Mouse (Mus musculus) hindbrain, embryonic 11.5 days (tissue): Measurements from ENCODE around the gene Plac1. TPM values are rescaled to one million over a fixed set of nuclear protein-coding genes. Genes with fewer than 3 reads are reported as not detected.

ENCODE experiments used
- ATAC-seq: fragments of 200-750 bp; cut with Nextera tagmentation; 2 replicates; pipeline ENCODE4 v1.8.0; 2017; ENCODE audit warnings: mild to moderate bottlenecking, moderate TSS enrichment, moderate library complexity; ENCODE audit not compliant: low FRiP score
- DNase-seq: peaks from one replicate; pipeline ENCODE4 v3.0.0-alpha.2; 2015; ENCODE audit warnings: low spot score
- H3K27ac ChIP-seq: fragments of 300-500 bp; sonication (generic); 2 replicates; pipeline ENCODE4 v1.5.1; 2014; ENCODE audit warnings: mild to moderate bottlenecking, low read depth, low read length
- H3K27me3 ChIP-seq: fragments of 300-500 bp; sonication (generic); 2 replicates; pipeline ENCODE4 v1.6.1; 2014; ENCODE audit warnings: mild to moderate bottlenecking, low read length, moderate library complexity, mixed read lengths; ENCODE audit not compliant: control insufficient read depth, insufficient read depth
- H3K36me3 ChIP-seq: fragments of 300-500 bp; sonication (generic); 2 replicates; pipeline ENCODE4 v1.6.1; 2014; ENCODE audit warnings: mild to moderate bottlenecking, low read length, moderate library complexity, mixed read lengths; ENCODE audit not compliant: control insufficient read depth, insufficient read depth
- H3K4me1 ChIP-seq: fragments of 300-500 bp; sonication (generic); replicated peaks from 2 replicates; pipeline ENCODE4 v1.6.1; 2014; ENCODE audit warnings: low read length, mixed read lengths; ENCODE audit not compliant: control insufficient read depth, insufficient read depth
- H3K4me2 ChIP-seq: fragments of 300-500 bp; sonication (generic); replicated peaks from 2 replicates; pipeline ENCODE4 v1.6.1; 2014; ENCODE audit warnings: mild to moderate bottlenecking, low read depth, low read length
- H3K4me3 ChIP-seq: fragments of 300-500 bp; sonication (generic); 2 replicates; pipeline ENCODE4 v1.5.1; 2014; ENCODE audit warnings: low read depth, low read length
- H3K9ac ChIP-seq: fragments of 300-500 bp; sonication (generic); 2 replicates; pipeline ENCODE4 v1.6.1; 2014; ENCODE audit warnings: low read depth, low read length
- H3K9me3 ChIP-seq: fragments of 300-500 bp; sonication (generic); 2 replicates; pipeline ENCODE4 v1.6.1; 2016; ENCODE audit warnings: low read length; ENCODE audit not compliant: control insufficient read depth
- WGBS: fragments of 180-500 bp; shearing (Covaris S2); extraction: QIAGEN DNeasy Blood & Tissue Kit; methylation state at CpG from one replicate; pipeline ENCODE4 v1.1.7; 2014; 5-methylcytosine and 5-hydroxymethylcytosine counted together
- polyA plus RNA-seq: library from polyadenylated mRNA; unstranded; fragments of >200 nt; fragmentation: Nextera tagmentation; extraction: Ambion mirVana; gene quantifications from 2 replicates; pipeline ENCODE4 v1.2.1, GENCODE M21; 2014

The Plac1 gene
- polyA plus RNA-seq, 1 experiment from 2014 or later: 1.4 TPM

- H3K4me1 ChIP-seq: no peaks in the 10 kb centered on the region
- no peaks in the 10 kb centered on the region for H3K27me3 ChIP-seq
- no peaks in the 10 kb centered on the region for H3K9me3 ChIP-seq
- no peak overlapping the region for H3K9ac ChIP-seq
- WGBS: 55% methylated on average over 5 of the region's 7 CpGs
- no peak overlapping the region for H3K4me2 ChIP-seq
- no peak overlapping the region for H3K4me3 ChIP-seq
- peak; percentile 61; the same call in 1 of the 2 replicates for ATAC-seq
- H3K36me3 ChIP-seq: no peaks in the 10 kb centered on the region
- no peak overlapping the region for H3K27ac ChIP-seq
- DNase-seq: peak; percentile 25
These were observed 28.0 kb downstream of the Plac1 start for GRCm38 (mm10) chrX:53211756-53212483.

GRCm38 (mm10) chrX:53209431-53209830 lies 30.5 kb downstream of the Plac1 start:
- H3K4me2 ChIP-seq: no peak overlapping the region
- H3K9ac ChIP-seq: no peak overlapping the region
- H3K4me3 ChIP-seq: no peak overlapping the region
- WGBS: 61% methylated on average over 7 of the region's 7 CpGs
- no peaks in the 10 kb centered on the region for H3K36me3 ChIP-seq
- ATAC-seq (no peak), DNase-seq (no peak)
- no peaks in the 10 kb centered on the region for H3K27me3 ChIP-seq
- no peaks in the 10 kb centered on the region for H3K9me3 ChIP-seq
- H3K27ac ChIP-seq: no peak overlapping the region
- no peaks in the 10 kb centered on the region for H3K4me1 ChIP-seq

- no peak overlapping the region for H3K27ac ChIP-seq
- 48% methylated on average over 3 of the region's 3 CpGs for WGBS
- no peak overlapping the region for H3K4me2 ChIP-seq
- H3K9ac ChIP-seq: no peak overlapping the region
- no peak for DNase-seq
- ATAC-seq: no peak
- no peaks in the 10 kb centered on the region for H3K27me3 ChIP-seq
- H3K4me3 ChIP-seq: no peak overlapping the region
- no peaks in the 10 kb centered on the region for H3K36me3 ChIP-seq
- H3K4me1 ChIP-seq: no peaks in the 10 kb centered on the region
- H3K9me3 ChIP-seq: no peaks in the 10 kb centered on the region
These were observed 35.1 kb downstream of the Plac1 start for GRCm38 (mm10) chrX:53204690-53205311.

- H3K9me3 ChIP-seq: no peaks in the 10 kb centered on the region
- no peak overlapping the region for H3K4me2 ChIP-seq
- H3K27me3 ChIP-seq: no peaks in the 10 kb centered on the region
- H3K4me1 ChIP-seq: no peaks in the 10 kb centered on the region
- H3K36me3 ChIP-seq: no peaks in the 10 kb centered on the region
- no peak for DNase-seq
- H3K9ac ChIP-seq: no peak overlapping the region
- no peak for ATAC-seq
- H3K4me3 ChIP-seq: no peak overlapping the region
- no peak overlapping the region for H3K27ac ChIP-seq
- whole genome bisulfite sequencing: 82% methylated on average over 5 of the region's 5 CpGs
These were observed 38.3 kb downstream of the Plac1 start for GRCm38 (mm10) chrX:53201616-53202015.

- Histone ChIP-seq H3K27me3 (no peaks in the 10 kb centered on the region), H3K4me1 (no peaks in the 10 kb centered on the region), H3K4me2 (no peak overlapping the region), H3K9ac (no peak overlapping the region), H3K9me3 (no peaks in the 10 kb centered on the region), H3K4me3 (no peak overlapping the region), H3K36me3 (no peaks in the 10 kb centered on the region), H3K27ac (no peak overlapping the region)
- 86% methylated on average over 4 of the region's 4 CpGs for WGBS
- DNase-seq (no peak), ATAC-seq (no peak)
These were observed 42.2 kb downstream of the Plac1 start for GRCm38 (mm10) chrX:53197681-53198080.

GRCm38 (mm10) chrX:53196392-53196791 lies 43.5 kb downstream of the Plac1 start:
- H3K4me3 ChIP-seq: no peak overlapping the region
- no peak overlapping the region for H3K9ac ChIP-seq
- H3K27me3 ChIP-seq: no peaks in the 10 kb centered on the region
- H3K9me3 ChIP-seq: no peaks in the 10 kb centered on the region
- ATAC-seq (no peak), DNase-seq (peak; percentile 10)
- no peak overlapping the region for H3K27ac ChIP-seq
- WGBS: 55% methylated on average over 5 of the region's 5 CpGs
- H3K4me1 ChIP-seq: no peaks in the 10 kb centered on the region
- no peak overlapping the region for H3K4me2 ChIP-seq
- H3K36me3 ChIP-seq: no peaks in the 10 kb centered on the region

- DNase-seq: no peak
These were observed 51.2 kb downstream of the Plac1 start for GRCm38 (mm10) chrX:53188692-53189091.

GRCm38 (mm10) chrX:53179801-53180200 lies 60.1 kb downstream of the Plac1 start:
- Histone ChIP-seq H3K27ac (no peak overlapping the region), H3K4me1 (no peaks in the 10 kb centered on the region), H3K9ac (no peak overlapping the region), H3K27me3 (no peaks in the 10 kb centered on the region), H3K9me3 (no peaks in the 10 kb centered on the region), H3K4me3 (no peak overlapping the region), H3K4me2 (no peak overlapping the region), H3K36me3 (no peaks in the 10 kb centered on the region)
- WGBS: 81% methylated on average over 3 of the region's 3 CpGs
- no peak for DNase-seq
- ATAC-seq: no peak

More at GRCm38 (mm10) chrX:53188692-53189091, 51.2 kb downstream of the Plac1 start:
- Histone ChIP-seq H3K27me3 (no peaks in the 10 kb centered on the region), H3K36me3 (no peaks in the 10 kb centered on the region), H3K4me2 (no peak overlapping the region), H3K9ac (no peak overlapping the region), H3K4me1 (no peaks in the 10 kb centered on the region), H3K4me3 (no peak overlapping the region), H3K27ac (no peak overlapping the region), H3K9me3 (no peaks in the 10 kb centered on the region)
- WGBS: 87% methylated on average over 1 of the region's 1 CpGs
- no peak for ATAC-seq

- Histone ChIP-seq H3K27ac (no peak overlapping the region), H3K4me1 (no peaks in the 10 kb centered on the region), H3K27me3 (no peaks in the 10 kb centered on the region), H3K9me3 (no peaks in the 10 kb centered on the region), H3K36me3 (no peaks in the 10 kb centered on the region), H3K4me2 (no peak overlapping the region), H3K4me3 (no peak overlapping the region), H3K9ac (no peak overlapping the region)
- no peak for ATAC-seq
- WGBS: 93% methylated on average over 5 of the region's 5 CpGs
- no peak for DNase-seq
These were observed 63.6 kb downstream of the Plac1 start for GRCm38 (mm10) chrX:53176296-53176695.
